Mouse (Mus musculus) left cerebral cortex, postnatal 10 days (tissue): ENCODE measurements around the gene Tmem223. TPM values are rescaled to one million over a fixed set of nuclear protein-coding genes. Genes with fewer than 3 reads are reported as not detected.

ENCODE experiments used
- microRNA-seq: library from miRNA; unstranded; fragments of <30 nt; microRNA quantifications from one replicate; pipeline ENCODE4 v1.2.0, GENCODE M21; 2022
- total RNA-seq, 2 experiments: library from RNA; stranded (reverse); gene quantifications; 2 replicates each; pipeline ENCODE4 v1.2.3; 2021

Gene Tmem223
- total RNA-seq, 2 experiments from 2014 or later: 87.9 to 93.9 TPM

Small RNAs within 50 kb of the gene (microRNA-seq; reads per million reads assigned to microRNA genes)
- gene Mir6992: not detected

Other genes starting within 250 kb of the Tmem223 start
- 10 to 100 TPM; 19.9 to 20.2 TPM for gene Slc22a8, start 179.7 kb upstream of the Tmem223 start, total RNA-seq
- 1 to 10 TPM; 4.9 to 5.9 TPM for gene Slc22a6, start 153.0 kb upstream of the Tmem223 start, total RNA-seq
- gene Chrm1, start 107.2 kb upstream of the Tmem223 start, total RNA-seq: 100 to 1,000 TPM; 119 to 128 TPM
- gene Slc3a2, start 47.6 kb upstream of the Tmem223 start, total RNA-seq: 100 to 1,000 TPM; 195 to 198 TPM
- gene Wdr74, start 35.2 kb upstream of the Tmem223 start, total RNA-seq: 10 to 100 TPM; 47.3 to 47.4 TPM
- gene 1700092M07Rik, start 30.3 kb upstream of the Tmem223 start, total RNA-seq: 1 to 10 TPM; 1.3 to 2.2 TPM
- 10 to 100 TPM; 68.1 to 69.0 TPM for gene Stx5a, start 29.6 kb upstream of the Tmem223 start, total RNA-seq
- gene Nxf1, start 13.9 kb upstream of the Tmem223 start, total RNA-seq: 10 to 100 TPM; 72.7 to 76.2 TPM
- gene Tmem179b, start 3.5 kb downstream of the Tmem223 start, total RNA-seq: 1 to 10 TPM; 7.2 to 8.9 TPM
- gene Taf6l, start 15.4 kb downstream of the Tmem223 start, total RNA-seq: 10 to 100 TPM; 16.4 to 17.8 TPM
- 100 to 1,000 TPM; 109 to 110 TPM for gene Polr2g, start 27.6 kb downstream of the Tmem223 start, total RNA-seq
- 1 to 10 TPM; 4.5 to 5.5 TPM for gene Zbtb3, start 31.6 kb downstream of the Tmem223 start, total RNA-seq
- gene Ttc9c, start 48.3 kb downstream of the Tmem223 start, total RNA-seq: 10 to 100 TPM; 27.7 to 29.0 TPM
- 10 to 100 TPM; 98.6 to 98.9 TPM for gene Hnrnpul2, start 49.0 kb downstream of the Tmem223 start, total RNA-seq
- gene AC129217.1, start 58.8 kb downstream of the Tmem223 start, total RNA-seq: 1 to 10 TPM in 1 of 2 experiments, not detected in 1; 1.9 TPM
- gene Bscl2, start 66.5 kb downstream of the Tmem223 start, total RNA-seq: 10 to 100 TPM; 96.1 to 97.0 TPM
- 100 to 1,000 TPM; 319 to 328 TPM for gene Gng3, start 68.2 kb downstream of the Tmem223 start, total RNA-seq
- gene Lrrn4cl, start 79.8 kb downstream of the Tmem223 start, total RNA-seq: 1 to 10 TPM in 1 of 2 experiments, under 1 TPM in 1; 0.43 to 1.0 TPM
- gene Ubxn1, start 100.5 kb downstream of the Tmem223 start, total RNA-seq: 100 to 1,000 TPM; 101 TPM
- gene Uqcc3, start 109.9 kb downstream of the Tmem223 start, total RNA-seq: 10 to 100 TPM; 26.1 to 33.3 TPM
- 1 to 10 TPM; 3.4 to 7.9 TPM for gene Lbhd1, start 112.7 kb downstream of the Tmem223 start, total RNA-seq
- not detected for gene Gm49403, start 112.9 kb downstream of the Tmem223 start, total RNA-seq
- 10 to 100 TPM; 19.5 to 23.4 TPM for gene 1810009A15Rik, start 117.9 kb downstream of the Tmem223 start, total RNA-seq
- 1 to 10 TPM in 1 of 2 experiments, not detected in 1; 1.7 TPM for gene Gm49416, start 117.9 kb downstream of the Tmem223 start, total RNA-seq
- 10 to 100 TPM; 22.0 to 23.1 TPM for gene Ints5, start 122.0 kb downstream of the Tmem223 start, total RNA-seq
- 10 to 100 TPM; 94.4 to 96.8 TPM for gene Ganab, start 127.1 kb downstream of the Tmem223 start, total RNA-seq
- 100 to 1,000 TPM; 141 to 144 TPM for gene B3gat3, start 149.4 kb downstream of the Tmem223 start, total RNA-seq
- 1 to 10 TPM; 2.1 to 2.4 TPM for gene Rom1, start 158.4 kb downstream of the Tmem223 start, total RNA-seq
- gene Eml3, start 158.6 kb downstream of the Tmem223 start, total RNA-seq: 1 to 10 TPM; 7.5 to 8.5 TPM
- 10 to 100 TPM; 50.2 to 52.4 TPM for gene Mta2, start 170.9 kb downstream of the Tmem223 start, total RNA-seq
- gene Tut1, start 182.9 kb downstream of the Tmem223 start, total RNA-seq: 10 to 100 TPM; 14.6 to 16.0 TPM
- gene Eef1g, start 196.0 kb downstream of the Tmem223 start, total RNA-seq: 100 to 1,000 TPM; 228 to 251 TPM
- 10 to 100 TPM; 14.5 to 17.8 TPM for gene Ahnak, start 218.3 kb downstream of the Tmem223 start, total RNA-seq